Mouse (Mus musculus) mouse embryonic stem cell (cell line): ENCODE measurements around the gene Fgfr2.
"Not testable (repeated sequence)": the region's sequence is repeated elsewhere in the genome, so short reads cannot be mapped to it uniquely, and the experiment has no call there.

ENCODE experiments used
- in situ Hi-C, 2 experiments: fragments of 300-500 bp; cut with MboI; formaldehyde crosslinking; loops; 1 replicate in 1 of 2; 3 replicates in 1 of 2; pipeline ENCODE4 v1.14.3; 2019 to 2020; ENCODE audit warnings: low sequenced_read_pairs in 2 of 2, low pct_unique_long_range_greater_than_20kb in 1 of 2, mixed read lengths in 1 of 2; ENCODE audit not compliant: unreplicated experiment in 1 of 2

The Fgfr2 gene

DNA sequence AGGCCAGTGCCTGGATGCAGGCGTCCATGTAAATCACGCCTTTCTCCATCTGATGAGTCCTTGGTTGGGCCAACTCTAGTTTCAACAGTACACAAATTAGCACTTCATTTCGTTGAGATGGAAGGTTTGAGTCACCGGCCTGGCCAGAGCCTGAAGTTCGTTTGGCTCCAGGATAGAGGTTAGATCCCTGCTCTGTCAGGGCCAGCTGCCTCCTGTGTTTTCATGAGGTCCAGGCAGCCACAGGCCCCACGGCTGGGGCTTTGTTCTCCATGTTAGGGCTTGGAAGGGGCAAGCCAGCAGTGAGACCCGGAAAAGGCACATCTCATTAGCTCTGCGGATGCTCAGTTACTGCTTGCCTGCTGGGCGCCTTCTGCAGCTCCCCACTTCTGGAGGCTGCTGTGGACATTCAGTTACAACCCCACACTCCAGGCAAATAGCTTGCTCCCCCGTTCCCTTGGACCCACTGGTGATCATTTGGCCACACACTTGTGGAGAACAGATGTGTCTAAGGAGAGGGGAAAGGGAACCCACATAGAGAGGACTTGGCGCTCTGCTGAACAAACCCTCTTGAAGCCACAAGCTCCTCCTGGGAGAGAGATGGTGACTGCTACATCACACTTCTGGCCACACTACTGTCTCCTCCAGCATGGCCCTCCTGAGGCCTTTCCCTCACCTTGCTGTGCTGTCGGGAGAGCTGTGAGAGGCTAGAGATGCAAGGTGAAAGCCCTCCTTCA is 2445.4 kb downstream of the Fgfr2 start:
- in situ Hi-C loops = no loop called here

- in situ Hi-C loops = no loop called here
Measured at GRCm38 (mm10) chr7:130676885-130677540, 2446.1 kb downstream of the Fgfr2 start.

DNA sequence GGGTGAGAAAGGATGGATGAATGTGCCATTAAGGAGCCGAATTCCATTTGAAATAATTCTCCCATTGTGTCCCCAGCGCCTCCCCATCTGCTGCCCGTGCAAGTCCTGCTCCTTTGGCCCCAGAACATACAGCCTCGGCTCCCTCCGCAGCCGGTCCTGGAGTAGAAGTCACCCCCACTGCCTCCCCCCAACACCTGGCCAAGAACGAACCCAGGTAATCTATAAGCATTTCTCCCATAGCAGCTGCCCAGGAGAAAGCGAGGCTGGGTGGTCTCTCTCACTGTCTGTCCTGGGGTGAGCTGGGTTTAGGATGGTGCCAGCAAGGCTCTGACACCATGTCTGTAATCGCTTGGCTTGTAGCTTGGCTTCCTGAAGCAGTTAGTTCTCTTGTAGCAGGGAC is 2448.6 kb downstream of the Fgfr2 start:
- in situ Hi-C loops = no loop called here

- in situ Hi-C loops = no loop called here
Measured at GRCm38 (mm10) chr7:130673169-130674033, 2449.7 kb downstream of the Fgfr2 start.

DNA sequence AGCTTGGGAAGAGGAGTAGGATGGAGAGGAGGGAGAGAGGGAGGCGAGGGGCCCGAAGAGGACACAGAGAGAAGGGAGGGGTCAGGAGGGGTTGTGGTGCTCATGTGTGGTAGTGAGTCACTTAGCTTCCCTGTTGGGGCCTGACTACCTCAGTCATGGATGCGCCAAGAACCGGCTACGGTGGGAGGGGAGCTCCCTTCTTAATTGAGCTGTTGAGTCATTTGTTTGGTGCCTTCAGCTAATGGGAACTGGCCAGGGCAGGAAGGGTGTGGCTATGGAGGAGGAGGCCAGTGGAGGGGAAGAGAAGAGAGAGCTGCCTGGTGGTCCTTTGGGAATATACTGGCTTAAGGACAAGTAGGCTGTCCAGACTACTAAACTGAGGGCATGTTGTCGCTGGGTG is 2451.8 kb downstream of the Fgfr2 start:
- in situ Hi-C loops = no loop called here

GRCm38 (mm10) chr7:130670358-130670757 is 2452.8 kb downstream of the Fgfr2 start:
- in situ Hi-C loops = no loop called here

- in situ Hi-C loops = no loop called here
Measured at GRCm38 (mm10) chr7:130669370-130669881, 2453.7 kb downstream of the Fgfr2 start.

- in situ Hi-C loops = no loop called here
Measured at GRCm38 (mm10) chr7:130668729-130669281, 2454.3 kb downstream of the Fgfr2 start.

GRCm38 (mm10) chr7:130668013-130668412 is 2455.1 kb downstream of the Fgfr2 start:
- in situ Hi-C loops = not testable (repeated sequence)

DNA sequence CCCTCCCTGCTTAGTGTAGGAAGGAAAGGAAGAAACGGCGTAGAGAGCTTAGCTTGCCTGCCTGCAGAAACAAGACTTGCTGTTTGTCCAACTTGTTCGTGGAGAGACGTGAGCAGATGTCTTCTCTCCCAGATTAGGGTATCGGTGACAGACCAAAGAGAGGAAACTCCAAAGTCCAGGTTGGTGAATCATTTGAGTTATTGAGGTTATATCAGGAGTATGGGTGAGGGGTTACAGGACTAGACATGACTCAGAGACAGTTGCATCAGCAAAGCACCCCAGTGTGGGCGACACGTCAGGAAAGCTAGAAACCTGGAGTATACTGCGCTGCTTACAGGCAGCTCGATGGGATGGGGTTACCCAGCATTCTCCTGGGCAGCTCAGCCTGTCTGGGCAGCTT is 2457.8 kb downstream of the Fgfr2 start:
- in situ Hi-C loops = no loop called here

DNA sequence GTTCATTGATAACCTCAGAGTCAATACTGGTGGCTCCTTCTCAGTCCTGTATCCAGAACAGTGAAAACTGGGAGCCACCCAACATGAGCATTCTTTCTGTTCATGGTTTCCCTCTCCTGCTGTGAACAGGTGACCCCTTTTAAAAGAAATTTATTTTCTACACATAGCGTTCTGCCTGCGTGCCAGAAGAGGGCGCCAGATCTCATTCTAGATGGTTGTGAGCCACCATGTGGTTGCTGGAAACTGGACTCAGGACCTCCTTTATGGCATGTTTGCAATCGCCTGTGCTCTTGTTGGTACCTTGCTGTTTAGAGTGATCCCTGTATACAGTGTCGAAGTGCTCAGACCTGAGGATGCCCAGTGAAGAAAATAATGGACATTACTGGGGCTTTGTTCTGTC is 2458.5 kb downstream of the Fgfr2 start:
- in situ Hi-C loops = no loop called here

DNA sequence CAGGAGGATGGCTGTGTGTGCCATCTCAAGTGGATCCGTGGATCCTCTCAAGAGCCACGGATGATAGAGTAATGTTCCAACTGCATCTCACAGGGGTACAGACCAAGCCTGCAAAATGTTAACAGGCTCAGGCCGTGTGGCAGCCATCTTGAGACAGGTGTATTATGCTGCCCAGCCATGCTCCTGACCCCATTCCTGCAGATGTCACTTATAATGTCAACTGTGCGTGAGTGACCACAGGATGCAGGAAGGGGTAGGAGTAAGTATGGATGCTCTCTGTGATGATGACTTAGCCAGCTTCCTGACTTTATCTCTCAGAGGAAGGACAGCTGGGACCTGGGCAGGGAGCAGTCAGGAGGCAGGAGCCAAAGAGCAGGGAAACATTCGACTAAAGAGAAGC is 2459.1 kb downstream of the Fgfr2 start:
- in situ Hi-C loops = no loop called here

GRCm38 (mm10) chr7:130662869-130663268 is 2460.3 kb downstream of the Fgfr2 start:
- in situ Hi-C loops = no loop called here

DNA sequence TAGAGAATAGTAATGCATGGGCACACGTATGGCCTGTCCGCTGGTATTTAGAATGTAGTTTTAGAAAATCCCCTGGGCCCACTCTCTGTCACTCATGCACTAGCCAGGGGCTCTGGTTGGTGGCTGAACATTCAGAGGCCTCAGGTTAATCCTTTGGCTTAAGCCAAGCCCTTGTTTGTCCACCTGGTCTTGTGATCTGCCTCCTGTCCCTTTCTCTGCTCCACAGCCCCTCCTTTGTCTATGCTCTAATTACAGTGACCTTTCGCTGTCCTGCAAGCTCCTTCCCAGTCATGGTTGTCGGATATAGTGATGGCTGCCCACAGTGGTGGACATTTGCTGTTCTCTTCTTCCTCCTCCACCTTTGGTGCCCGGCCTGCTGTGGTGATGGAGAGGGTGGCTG is 2460.9 kb downstream of the Fgfr2 start:
- in situ Hi-C loops = no loop called here

GRCm38 (mm10) chr7:130659129-130659528 is 2464.0 kb downstream of the Fgfr2 start:
- in situ Hi-C loops = no loop called here

DNA sequence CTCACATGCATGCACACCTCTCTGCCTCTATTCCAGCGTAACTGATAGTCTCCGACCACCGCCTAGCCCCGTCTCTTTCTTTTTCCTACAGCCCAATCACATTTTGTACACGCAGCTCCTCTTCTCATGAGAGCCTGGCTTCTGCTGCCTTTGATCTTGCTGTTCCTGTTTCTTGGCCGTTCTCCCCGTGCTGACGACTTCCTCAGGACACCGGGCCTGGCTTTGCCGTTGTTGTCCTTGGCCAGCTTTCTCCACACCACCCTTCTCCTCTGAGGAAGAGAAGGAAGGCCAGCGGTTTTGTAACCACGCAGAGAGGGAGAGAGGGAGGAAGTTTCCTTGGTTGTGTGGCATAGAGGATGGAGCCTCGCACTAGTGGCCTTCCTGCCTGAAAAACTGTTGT is 2465.4 kb downstream of the Fgfr2 start:
- in situ Hi-C loops = no loop called here

DNA sequence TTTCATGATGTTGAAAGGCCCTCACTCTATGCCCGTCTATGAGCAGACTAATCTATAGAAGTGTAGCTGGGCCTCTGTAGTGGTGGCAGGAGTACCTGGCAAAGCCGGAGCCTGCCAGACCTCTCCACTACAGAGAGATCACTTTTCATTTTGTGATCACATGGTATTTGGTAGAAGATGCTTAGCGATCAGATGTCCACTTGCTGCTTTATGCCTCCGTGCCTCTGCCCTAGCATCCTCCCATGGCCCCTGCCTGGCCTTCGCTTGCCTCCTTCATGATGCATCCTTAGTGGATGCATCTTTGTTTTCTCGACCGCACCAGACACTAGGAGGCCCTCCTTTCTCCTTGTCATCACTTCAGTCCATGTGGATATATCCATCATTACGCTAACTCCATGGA is 2466.2 kb downstream of the Fgfr2 start:
- in situ Hi-C loops = no loop called here

GRCm38 (mm10) chr7:130654562-130654961 is 2468.6 kb downstream of the Fgfr2 start:
- in situ Hi-C loops = no loop called here

- in situ Hi-C loops = no loop called here
Measured at GRCm38 (mm10) chr7:130653036-130653555, 2470.1 kb downstream of the Fgfr2 start.
